In genomic region chr1:88200456-88200855, GRCm38 (mm10) we compare ENCODE assay signal across 13 mouse cellular contexts. TPM values are rescaled to one million over a fixed set of nuclear protein-coding genes. Genes with fewer than 3 reads are reported as not detected.
"Had no signal": no experiment of that assay in that cellular context is flagged by ENCODE, and none has a peak within 500 bp of the region (broad histone marks: within the 10 kb centered on the region; RNA-seq: fewer than 3 reads in every experiment).

Gene Ugt1a2, plus strand, starts transcription at chr1:88200601.

- ATAC-seq: intestine, embryonic 16.5 days had no signal

- H3K4me3 ChIP-seq: limb, embryonic 13.5 days; midbrain, embryonic 12.5 days had no signal

- H3K9ac ChIP-seq: limb, embryonic 13.5 days; liver, embryonic 14.5 days; midbrain, embryonic 12.5 days had no signal

- H3K36me3 ChIP-seq: midbrain, embryonic 12.5 days had no signal

- DNase-seq: layer of hippocampus, postnatal 36 days; left cerebral cortex, postnatal 4 days; lung, adult 18-20 months; thymus, postnatal 14 days had no signal

- H3K27ac ChIP-seq: limb, embryonic 13.5 days; liver, embryonic 14.5 days; midbrain, embryonic 12.5 days; stomach, postnatal 0 days had no signal

- H3K4me2 ChIP-seq: limb, embryonic 13.5 days; midbrain, embryonic 12.5 days had no signal

- H3K27me3 ChIP-seq: limb, embryonic 13.5 days had no signal

- H3K4me1 ChIP-seq: limb, embryonic 13.5 days; midbrain, embryonic 12.5 days had no signal

RNA-seq across cellular contexts. Expression of gene Ugt1a2, which starts in this region (rescaled TPM):
- total RNA-seq: layer of hippocampus, postnatal 36 days; left cerebral cortex, adult 8-10 months; megakaryocyte-erythroid progenitor cell, adult 5-6 weeks; midbrain, postnatal 0 days had no signal
- polyA plus RNA-seq: intestine, embryonic 16.5 days; limb, embryonic 13.5 days; lung, embryonic 16.5 days; midbrain, postnatal 0 days; stomach, postnatal 0 days had no signal
